Mouse (Mus musculus) limb, embryonic 11.5 days (tissue): ENCODE results near the gene Gm21885. TPM values are rescaled to one million over a fixed set of nuclear protein-coding genes. Genes with fewer than 3 reads are reported as not detected.
"Not testable (repeated sequence)": the region's sequence is repeated elsewhere in the genome, so short reads cannot be mapped to it uniquely, and the experiment has no call there.

ENCODE experiments used
- ATAC-seq: fragments of 200-750 bp; cut with Nextera tagmentation; 2 replicates; pipeline ENCODE4 v1.8.0; 2017; ENCODE audit warnings: low read depth; ENCODE audit not compliant: insufficient number of reproducible peaks, low FRiP score, low TSS enrichment
- DNase-seq: peaks from one replicate; pipeline ENCODE4 v3.0.0-alpha.2; 2015; ENCODE audit warnings: low spot score
- H3K27ac ChIP-seq: fragments of 300-500 bp; sonication (generic); replicated peaks from 2 replicates; pipeline ENCODE4 v1.5.1; 2014; ENCODE audit warnings: low read depth, mild to moderate bottlenecking, low read length
- H3K27me3 ChIP-seq: fragments of 300-500 bp; sonication (generic); 2 replicates; pipeline ENCODE4 v1.6.1; 2014; ENCODE audit warnings: mild to moderate bottlenecking, low read length, mixed read lengths; ENCODE audit not compliant: control insufficient read depth, insufficient read depth
- H3K36me3 ChIP-seq: fragments of 300-500 bp; sonication (generic); 2 replicates; pipeline ENCODE4 v1.6.1; 2014; ENCODE audit warnings: mild to moderate bottlenecking, low read length, moderate library complexity, mixed read lengths; ENCODE audit not compliant: control insufficient read depth, insufficient read depth
- H3K4me1 ChIP-seq: fragments of 300-500 bp; sonication (generic); 2 replicates; pipeline ENCODE4 v1.6.1; 2014; ENCODE audit warnings: low read length, mixed read lengths; ENCODE audit not compliant: control insufficient read depth, insufficient read depth
- H3K4me2 ChIP-seq: fragments of 300-500 bp; sonication (generic); 2 replicates; pipeline ENCODE4 v1.6.1; 2014; ENCODE audit warnings: low read depth, mild to moderate bottlenecking, moderate library complexity; ENCODE audit not compliant: severe bottlenecking
- H3K4me3 ChIP-seq: fragments of 300-500 bp; sonication (generic); 2 replicates; pipeline ENCODE4 v1.5.1; 2014; ENCODE audit warnings: low read depth, low read length
- H3K9ac ChIP-seq: fragments of 300-500 bp; sonication (generic); 2 replicates; pipeline ENCODE4 v1.6.1; 2014; ENCODE audit warnings: mild to moderate bottlenecking, low read length
- H3K9me3 ChIP-seq: fragments of 300-500 bp; sonication (generic); 2 replicates; pipeline ENCODE4 v1.6.1; 2016; ENCODE audit warnings: low read length; ENCODE audit not compliant: control insufficient read depth
- WGBS: fragments of 180-500 bp; shearing (Covaris S2); extraction: QIAGEN DNeasy Blood & Tissue Kit; methylation state at CpG from one replicate; pipeline ENCODE4 v1.1.7; 2014; 5-methylcytosine and 5-hydroxymethylcytosine counted together
- polyA plus RNA-seq: library from polyadenylated mRNA; unstranded; fragments of >200 nt; fragmentation: Nextera tagmentation; extraction: Ambion mirVana; gene quantifications from 2 replicates; pipeline ENCODE4 v1.2.1, GENCODE M21; 2014

Gm21885 gene
- polyA plus RNA-seq, 1 experiment from 2014 or later: 0.52 TPM

DNA sequence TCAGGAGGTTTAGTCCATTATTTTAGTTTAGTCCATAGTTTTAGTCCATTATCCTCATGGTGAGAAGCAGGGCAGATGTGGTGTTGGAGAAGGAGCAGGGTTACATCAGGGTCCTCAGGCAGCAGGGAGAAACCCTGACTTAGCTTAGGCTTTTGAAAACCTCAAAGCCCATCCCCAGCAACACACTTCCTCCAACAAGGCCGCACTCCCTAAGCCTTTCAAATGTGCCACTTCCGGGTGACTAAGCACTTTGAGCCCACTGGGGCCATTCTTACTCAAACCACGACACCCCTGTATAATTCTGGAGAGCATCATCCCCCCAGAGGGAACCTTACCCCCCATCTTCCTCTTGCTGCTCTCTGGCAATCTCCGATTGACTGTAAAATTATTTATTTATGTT, 21.9 kb upstream of the Gm21885 start:
- DNase-seq (no peak), ATAC-seq (no peak)
- Histone ChIP-seq H3K36me3 (no peaks in the 10 kb centered on the region), H3K27me3 (no peaks in the 10 kb centered on the region), H3K4me3 (no peak overlapping the region), H3K4me2 (no peak overlapping the region), H3K9me3 (no peaks in the 10 kb centered on the region), H3K4me1 (peaks cover 4% of the 10 kb centered on the region), H3K9ac (no peak overlapping the region), H3K27ac (no peak overlapping the region)
- WGBS: 76% methylated on average over 4 of the region's 4 CpGs

DNA sequence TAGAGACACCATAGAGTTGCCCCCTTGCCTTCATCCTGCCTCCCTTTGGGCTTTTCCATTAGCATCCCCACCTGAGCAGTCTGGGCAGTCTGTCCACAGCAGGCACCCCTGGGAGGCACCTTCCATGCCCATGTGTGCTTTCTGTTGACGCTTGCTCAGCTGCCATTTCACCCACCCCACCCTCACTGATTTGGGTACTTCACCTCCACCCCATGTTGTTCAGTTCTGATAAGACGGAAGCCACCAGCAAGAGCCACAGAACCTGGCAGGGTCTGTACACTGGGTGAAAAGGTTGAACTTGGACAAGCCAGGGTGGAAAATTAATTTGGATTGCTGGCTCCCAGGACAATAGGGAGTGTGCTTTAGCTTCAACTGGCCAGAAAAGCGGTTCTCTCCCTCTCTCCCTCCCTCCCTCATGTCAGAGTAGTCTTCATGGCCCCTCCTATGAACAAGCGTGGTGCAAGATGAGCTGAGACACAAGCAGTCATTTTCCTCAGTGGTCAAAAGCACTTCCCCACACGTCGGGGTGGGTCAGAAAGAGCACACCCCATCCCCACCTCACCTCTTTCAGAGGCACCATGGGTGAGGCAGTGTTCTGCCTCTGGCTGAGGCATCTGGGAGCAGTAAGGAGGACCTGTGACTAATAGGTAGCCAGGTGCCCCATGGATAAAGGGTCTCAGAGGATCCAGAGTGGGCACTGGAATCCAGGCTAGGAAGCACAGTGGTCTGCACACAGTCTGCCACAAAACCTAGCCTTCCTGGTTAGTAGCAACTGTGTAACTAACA, 19.9 kb upstream of the Gm21885 start:
- peaks cover 7% of the 10 kb centered on the region for H3K4me1 ChIP-seq
- no peak overlapping the region for H3K27ac ChIP-seq
- ATAC-seq (no peak), DNase-seq (no peak)
- H3K4me3 ChIP-seq: no peak overlapping the region
- H3K9me3 ChIP-seq: no peaks in the 10 kb centered on the region
- no peak overlapping the region for H3K9ac ChIP-seq
- WGBS: 71% methylated on average over 6 of the region's 6 CpGs
- H3K4me2 ChIP-seq: no peak overlapping the region
- H3K27me3 ChIP-seq: no peaks in the 10 kb centered on the region
- H3K36me3 ChIP-seq: no peaks in the 10 kb centered on the region

DNA sequence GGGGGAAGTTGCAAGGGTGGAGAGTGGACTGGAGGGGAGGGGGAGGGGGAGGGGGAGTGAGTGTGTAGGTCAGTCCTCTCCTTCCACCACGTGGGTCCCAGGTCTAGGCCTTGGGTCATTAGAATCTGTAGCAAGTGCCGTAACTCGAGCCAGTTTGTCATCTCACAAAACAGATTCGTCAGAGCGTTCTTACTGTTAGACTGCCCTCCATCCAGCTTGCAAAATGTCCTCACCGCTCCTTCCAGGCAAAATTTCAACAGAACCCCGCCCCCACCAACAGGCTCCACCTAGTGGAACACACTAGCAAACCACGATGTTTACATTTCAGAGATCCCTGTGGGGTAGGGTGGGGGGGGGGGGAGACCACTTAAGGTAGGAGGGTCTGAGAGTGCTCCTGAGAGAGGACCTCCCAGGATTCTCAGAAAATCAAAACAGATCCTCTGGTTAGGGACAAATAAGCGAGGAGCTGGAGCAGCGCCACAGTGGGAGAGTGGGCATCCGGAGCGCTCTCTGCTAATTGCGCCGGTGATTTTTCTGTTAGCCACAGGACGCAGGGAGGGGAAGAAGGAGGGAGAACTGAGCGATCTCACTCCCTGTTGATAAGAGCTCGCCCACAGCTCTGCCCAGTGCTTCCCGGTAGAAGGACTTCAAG, 16.4 kb upstream of the Gm21885 start:
- Histone ChIP-seq H3K4me2 (peak overlapping the region; percentile 35; the same call in 1 of the 2 replicates), H3K4me1 (peaks cover 7% of the 10 kb centered on the region), H3K4me3 (peak overlapping the region; percentile 12), H3K9me3 (no peaks in the 10 kb centered on the region), H3K27me3 (no peaks in the 10 kb centered on the region), H3K27ac (no peak overlapping the region), H3K36me3 (no peaks in the 10 kb centered on the region), H3K9ac (0 out of 2 replicates have a peak overlapping the region, but pooled peaks have one; percentile 2)
- 2% methylated on average over 18 of the region's 18 CpGs for WGBS
- ATAC-seq (peak; percentile 55), DNase-seq (peak; percentile 80)

DNA sequence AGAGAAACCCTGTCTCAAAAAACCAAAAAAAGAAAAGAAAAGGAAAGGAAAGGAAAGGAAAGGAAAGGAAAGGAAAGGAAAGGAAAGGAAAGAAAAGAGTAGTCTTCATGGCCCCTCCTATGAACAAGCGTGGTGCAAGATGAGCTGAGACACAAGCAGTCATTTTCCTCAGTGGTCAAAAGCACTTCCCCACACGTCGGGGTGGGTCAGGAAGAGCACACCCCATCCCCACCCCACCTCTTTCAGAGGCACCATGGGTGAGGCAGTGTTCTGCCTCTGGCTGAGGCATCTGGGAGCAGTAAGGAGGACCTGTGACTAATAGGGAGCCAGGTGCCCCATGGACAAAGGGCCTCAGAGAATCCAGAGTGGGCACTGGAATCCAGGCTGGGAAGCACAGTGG, 15.5 kb upstream of the Gm21885 start:
- not testable (repeated sequence) for H3K27me3 ChIP-seq, H3K4me3 ChIP-seq, H3K9me3 ChIP-seq, H3K9ac ChIP-seq, DNase-seq, H3K36me3 ChIP-seq, H3K4me2 ChIP-seq, ATAC-seq, H3K27ac ChIP-seq, H3K4me1 ChIP-seq
- 87% methylated on average over 3 of the region's 3 CpGs for WGBS

- Histone ChIP-seq H3K9me3 (no peaks in the 10 kb centered on the region), H3K9ac (no peak overlapping the region), H3K36me3 (no peaks in the 10 kb centered on the region), H3K27me3 (no peaks in the 10 kb centered on the region), H3K4me2 (no peak overlapping the region), H3K4me3 (no peak overlapping the region), H3K27ac (no peak overlapping the region; the same call in 1 of the 2 replicates), H3K4me1 (peaks cover 9% of the 10 kb centered on the region)
- ATAC-seq (no peak), DNase-seq (no peak)
These were observed 12.9 kb upstream of the Gm21885 start for GRCm38 (mm10) chr11:94268761-94269160.

- no peak overlapping the region for H3K27ac ChIP-seq
- WGBS: 92% methylated on average over 7 of the region's 7 CpGs
- DNase-seq: no peak
These were observed 11.8 kb upstream of the Gm21885 start for GRCm38 (mm10) chr11:94269906-94270305.

DNA sequence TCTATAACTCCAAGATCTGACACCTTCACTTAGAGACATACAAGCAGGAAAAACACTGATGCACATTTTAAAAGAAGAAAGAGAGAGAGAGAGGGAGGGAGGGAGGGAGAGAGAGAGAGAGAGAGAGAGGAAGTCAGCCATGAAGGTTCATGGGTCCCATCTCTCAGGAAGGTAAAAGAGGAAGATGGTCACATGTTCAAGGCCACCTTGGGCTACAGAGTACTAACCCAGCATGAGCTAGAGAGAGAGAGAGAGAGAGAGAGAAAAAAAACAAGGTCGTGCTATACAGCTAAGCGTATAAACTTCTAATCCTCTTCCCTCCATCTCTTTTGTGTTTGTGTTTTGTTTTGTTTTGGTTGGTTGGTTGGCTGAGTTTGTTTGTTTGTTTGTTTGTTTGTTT, 10.7 kb upstream of the Gm21885 start:
- Histone ChIP-seq H3K9ac (no peak overlapping the region), H3K9me3 (no peaks in the 10 kb centered on the region), H3K27me3 (no peaks in the 10 kb centered on the region), H3K27ac (no peak overlapping the region), H3K4me3 (no peak overlapping the region), H3K4me1 (0 out of 2 replicates have a peak, but pooled peaks cover 2% of the 10 kb centered on the region), H3K36me3 (no peaks in the 10 kb centered on the region), H3K4me2 (no peak overlapping the region)
- ATAC-seq (no peak), DNase-seq (no peak)
- 85% methylated on average over 2 of the region's 2 CpGs for WGBS

More at GRCm38 (mm10) chr11:94269906-94270305, 11.8 kb upstream of the Gm21885 start:
- no peak for ATAC-seq
- Histone ChIP-seq H3K27me3 (no peaks in the 10 kb centered on the region), H3K4me2 (no peak overlapping the region), H3K4me1 (peaks cover 4% of the 10 kb centered on the region; the same call in 1 of the 2 replicates), H3K9me3 (no peaks in the 10 kb centered on the region), H3K36me3 (no peaks in the 10 kb centered on the region), H3K4me3 (no peak overlapping the region), H3K9ac (no peak overlapping the region)

DNA sequence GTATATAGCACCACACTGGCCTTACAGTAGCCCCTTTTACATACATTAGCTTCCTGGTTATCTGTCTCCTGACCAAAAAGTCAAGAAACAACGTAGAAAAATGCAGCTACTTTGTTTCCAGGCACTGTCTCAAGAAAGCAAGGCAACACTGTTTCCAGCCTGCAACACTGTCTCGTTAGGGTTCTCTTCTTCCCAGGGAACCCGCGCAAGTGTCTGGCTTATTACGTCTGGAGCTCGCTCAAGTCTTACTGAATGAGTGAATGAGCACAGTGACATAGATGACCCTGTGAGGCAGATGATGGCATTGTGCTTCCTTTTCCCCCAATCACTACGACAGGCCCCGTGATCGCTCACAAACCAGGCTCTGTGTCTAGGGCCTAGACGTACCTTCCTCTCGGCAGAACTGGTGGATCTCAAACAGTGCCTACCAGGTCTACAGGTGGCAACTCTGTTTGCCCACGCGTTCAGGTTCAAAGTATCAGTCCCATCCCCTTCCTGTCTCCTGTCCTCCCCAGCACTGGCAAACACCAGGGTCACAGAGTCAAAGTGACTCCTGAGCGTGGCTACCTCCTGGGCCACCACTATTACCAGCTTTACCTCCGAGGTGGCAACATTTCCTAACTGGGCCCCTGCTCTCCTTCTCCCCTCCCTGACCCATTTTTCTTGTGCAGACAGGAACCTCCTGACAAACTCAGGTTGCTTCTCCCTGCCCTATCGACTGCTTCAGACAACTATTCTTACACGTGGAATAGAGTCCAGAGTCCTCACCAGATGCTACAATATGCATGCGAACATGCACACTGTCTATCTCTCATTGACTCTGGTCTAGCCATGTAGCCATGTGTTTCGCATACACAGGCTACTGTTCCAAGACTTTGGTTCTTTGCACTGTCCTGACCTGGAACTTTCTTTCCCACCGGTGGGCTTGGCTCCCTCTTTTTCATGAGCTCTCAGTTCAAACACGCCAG, 8.4 kb upstream of the Gm21885 start:
- H3K4me2 ChIP-seq: no peak overlapping the region
- H3K4me3 ChIP-seq: no peak overlapping the region
- 90% methylated on average over 21 of the region's 21 CpGs for WGBS
- H3K9me3 ChIP-seq: no peaks in the 10 kb centered on the region
- 0 out of 2 replicates have a peak, but pooled peaks cover 2% of the 10 kb centered on the region for H3K4me1 ChIP-seq
- DNase-seq: no peak
- no peaks in the 10 kb centered on the region for H3K36me3 ChIP-seq
- no peaks in the 10 kb centered on the region for H3K27me3 ChIP-seq
- no peak for ATAC-seq
- H3K27ac ChIP-seq: no peak overlapping the region
- H3K9ac ChIP-seq: no peak overlapping the region
